Mouse (Mus musculus): ENCODE data around the gene Ankrd10.

DNA sequence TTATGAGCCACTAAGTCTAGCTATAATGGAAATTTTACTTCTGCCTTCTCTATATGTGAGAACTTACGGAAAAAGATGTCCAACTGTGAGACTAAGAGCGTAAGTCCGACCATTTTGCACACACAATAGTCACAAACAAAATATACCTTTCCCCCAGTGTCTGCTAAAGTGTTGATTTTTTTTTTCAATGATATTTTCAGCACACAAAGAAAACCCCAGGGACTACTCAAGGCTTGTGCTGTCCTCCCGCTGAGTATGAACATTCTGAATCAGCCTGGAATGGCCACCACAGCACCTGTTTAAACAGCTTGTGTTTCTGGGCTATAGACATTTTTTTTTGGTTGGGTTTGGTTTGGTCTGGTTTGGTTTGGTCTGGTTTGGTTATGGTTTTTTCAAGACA, 64.8 kb downstream of the Ankrd10 start:
- TF ChIP-seq POLR2A (IDR thresholded peaks at IDR 0.05; ENCODE audit: borderline replicate concordance, control insufficient read depth, low read depth, low read length) (no peak), CTCF (IDR thresholded peaks at IDR 0.05; ENCODE audit: control insufficient read depth, insufficient read depth, low read length) (no peak)

Data from bone marrow, adult 2 months (tissue).